Mouse (Mus musculus): ENCODE data around the gene Psme4.
A peak's percentile ranks its signal among the peaks of the same experiment; 100 is the strongest.
"Not testable (repeated sequence)": the region's sequence is repeated elsewhere in the genome, so short reads cannot be mapped to it uniquely, and the experiment has no call there.

The Psme4 gene

DNA sequence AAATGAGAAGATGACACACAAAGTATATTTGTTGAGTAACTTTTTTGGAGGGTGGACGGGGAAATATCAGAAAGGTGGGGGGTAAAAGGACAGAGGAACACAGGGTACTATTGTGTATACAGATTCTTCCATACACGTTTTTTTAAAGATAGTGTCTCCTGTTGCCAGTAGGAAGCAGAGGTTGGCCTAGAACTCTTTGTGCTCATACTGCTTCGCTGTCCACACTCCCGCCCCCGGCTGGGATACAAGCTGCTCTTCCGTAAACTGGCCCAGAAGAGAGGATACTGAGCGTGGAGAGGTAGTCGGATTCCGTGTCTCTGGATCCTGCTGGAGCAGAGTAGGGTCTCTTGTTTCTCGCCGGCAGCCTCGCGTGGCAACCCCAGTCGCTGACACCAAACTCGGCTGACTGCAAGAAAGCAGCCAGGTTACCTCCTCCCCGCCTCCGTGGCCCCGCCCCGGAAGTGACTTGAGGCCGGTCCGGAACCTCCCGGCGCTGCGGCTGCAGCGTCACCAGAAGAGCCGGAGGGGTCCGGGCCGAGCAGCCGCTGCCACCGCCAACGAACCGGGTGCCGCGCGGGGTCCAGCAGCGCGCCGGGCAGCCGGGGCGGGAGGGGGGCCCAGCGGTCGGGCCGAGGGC lies at the start of gene Psme4:
Gene Psme4 (plus strand): TSS at position 460 of the 637 bp plus-strand sequence.
- peak; percentile 96 for DNase-seq (ENCODE audit: low spot score)

DNA sequence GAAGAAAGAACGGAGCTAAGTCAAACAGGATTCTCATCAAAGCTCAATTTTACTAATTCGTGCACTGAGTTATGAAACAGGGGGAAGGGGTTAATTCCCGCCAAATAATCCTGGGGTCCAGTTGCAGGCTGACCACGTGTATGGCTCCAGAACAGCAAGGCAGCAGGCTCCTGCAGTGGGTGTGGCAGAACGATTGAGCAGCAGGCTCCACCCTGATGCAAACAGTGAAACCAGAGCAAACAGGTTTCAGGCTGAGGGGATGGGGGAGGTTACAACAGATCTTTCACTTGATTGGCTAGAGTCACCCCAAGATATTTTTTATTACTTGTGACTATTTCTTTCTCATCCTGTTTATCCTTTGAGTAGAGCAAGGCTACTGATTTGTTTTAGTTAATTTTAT lies 48.1 kb upstream of the Psme4 start:
- no peak for DNase-seq (ENCODE audit: low spot score)

DNA sequence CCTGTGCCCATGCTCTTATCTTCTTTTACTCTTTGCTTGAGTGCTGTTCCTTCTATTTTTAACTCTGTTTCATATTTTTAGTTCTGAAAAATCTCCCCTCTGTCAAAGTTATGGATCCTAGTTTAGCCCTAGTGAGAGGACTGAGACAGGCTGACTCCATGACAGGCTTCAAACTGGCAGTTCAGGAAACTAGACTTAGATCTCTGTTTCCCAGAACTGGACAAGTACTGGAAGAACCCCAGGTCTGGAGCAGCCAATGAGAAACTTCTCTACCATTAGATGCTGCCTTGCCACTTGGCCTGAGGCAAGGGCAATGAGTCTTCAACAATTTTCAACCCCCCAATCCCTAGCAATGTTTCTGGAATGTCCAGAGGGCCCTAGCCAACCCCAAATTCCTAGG lies 40.8 kb upstream of the Psme4 start:
- DNase-seq (ENCODE audit: low spot score): no peak

DNA sequence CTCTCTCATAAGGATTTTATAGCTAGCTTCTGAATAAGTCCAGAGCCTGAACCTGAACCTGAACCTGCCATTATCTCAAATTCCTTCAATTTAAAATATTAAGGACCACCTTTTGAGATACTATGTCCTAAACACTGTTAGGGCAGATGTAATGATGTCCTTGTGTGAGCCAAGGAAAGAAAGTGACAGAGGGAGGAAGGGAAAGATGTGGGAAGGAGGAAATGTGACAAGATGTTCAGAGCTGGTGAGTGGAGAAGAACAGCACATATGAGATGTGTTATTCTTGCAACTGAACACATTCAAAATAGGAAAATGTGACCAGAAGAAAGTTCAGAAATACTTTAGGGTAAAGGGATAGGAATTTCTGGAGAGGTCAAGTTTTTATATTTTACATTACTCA lies 38.1 kb upstream of the Psme4 start:
- DNase-seq (ENCODE audit: low spot score): no peak

DNA sequence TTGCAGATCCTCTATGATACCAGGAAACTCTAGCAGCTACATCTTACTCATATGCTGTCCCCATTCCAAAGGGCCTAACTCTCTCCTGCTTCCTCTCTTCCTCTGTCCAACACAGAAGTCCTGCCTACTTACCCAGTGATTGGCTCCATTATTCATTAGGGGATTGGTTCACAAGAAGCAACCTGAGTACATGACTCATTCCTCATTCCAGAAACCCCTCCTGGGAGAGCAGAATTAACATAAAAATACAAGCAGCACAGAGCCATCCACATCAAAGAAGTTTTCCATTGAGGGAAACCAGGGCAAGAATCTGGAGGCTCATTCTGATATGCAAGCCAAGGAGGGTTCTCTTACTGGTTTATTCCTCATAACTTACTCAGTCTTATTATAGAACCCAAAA lies 27.5 kb upstream of the Psme4 start:
- DNase-seq (ENCODE audit: low spot score): no peak

DNA sequence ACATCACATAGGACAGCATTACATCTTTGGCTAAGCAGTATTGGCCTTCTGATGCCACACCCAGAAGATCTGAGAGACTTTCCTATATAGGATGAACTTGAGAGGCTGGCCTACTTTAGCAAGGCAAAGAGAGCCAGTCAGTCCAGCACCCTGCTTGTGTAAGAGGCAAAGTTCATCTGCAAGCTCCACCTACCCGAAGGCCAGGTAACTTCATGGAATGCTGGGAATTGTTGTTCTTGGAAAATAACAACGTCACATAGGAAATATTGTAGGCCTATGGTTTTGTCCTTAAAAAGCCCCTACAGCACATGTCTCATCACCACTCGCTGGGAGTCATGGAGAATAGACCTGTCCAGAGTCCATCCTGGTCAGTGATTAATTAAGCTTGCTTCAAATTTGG lies 22.6 kb upstream of the Psme4 start:
- no peak for DNase-seq (ENCODE audit: low spot score)

DNA sequence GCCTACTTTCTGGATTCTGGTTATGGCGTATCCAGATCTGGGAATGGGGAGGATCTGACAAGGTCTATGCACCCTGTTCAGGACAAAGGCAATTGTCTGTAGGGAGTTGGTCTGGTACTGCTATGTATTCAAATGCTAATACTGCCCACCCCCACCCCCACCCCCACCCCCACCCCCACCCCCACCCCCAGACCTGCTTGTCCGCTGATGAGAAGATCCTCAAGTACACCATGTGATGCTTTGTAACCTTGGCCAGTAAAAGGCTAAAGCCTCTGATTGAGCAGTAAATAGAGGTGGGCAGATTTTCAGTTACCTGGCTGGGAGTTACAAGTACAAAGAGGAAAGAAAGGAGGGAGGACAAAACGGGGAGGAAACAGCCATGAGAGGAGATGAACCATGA lies 21.9 kb upstream of the Psme4 start:
- DNase-seq (ENCODE audit: low spot score): no peak

DNA sequence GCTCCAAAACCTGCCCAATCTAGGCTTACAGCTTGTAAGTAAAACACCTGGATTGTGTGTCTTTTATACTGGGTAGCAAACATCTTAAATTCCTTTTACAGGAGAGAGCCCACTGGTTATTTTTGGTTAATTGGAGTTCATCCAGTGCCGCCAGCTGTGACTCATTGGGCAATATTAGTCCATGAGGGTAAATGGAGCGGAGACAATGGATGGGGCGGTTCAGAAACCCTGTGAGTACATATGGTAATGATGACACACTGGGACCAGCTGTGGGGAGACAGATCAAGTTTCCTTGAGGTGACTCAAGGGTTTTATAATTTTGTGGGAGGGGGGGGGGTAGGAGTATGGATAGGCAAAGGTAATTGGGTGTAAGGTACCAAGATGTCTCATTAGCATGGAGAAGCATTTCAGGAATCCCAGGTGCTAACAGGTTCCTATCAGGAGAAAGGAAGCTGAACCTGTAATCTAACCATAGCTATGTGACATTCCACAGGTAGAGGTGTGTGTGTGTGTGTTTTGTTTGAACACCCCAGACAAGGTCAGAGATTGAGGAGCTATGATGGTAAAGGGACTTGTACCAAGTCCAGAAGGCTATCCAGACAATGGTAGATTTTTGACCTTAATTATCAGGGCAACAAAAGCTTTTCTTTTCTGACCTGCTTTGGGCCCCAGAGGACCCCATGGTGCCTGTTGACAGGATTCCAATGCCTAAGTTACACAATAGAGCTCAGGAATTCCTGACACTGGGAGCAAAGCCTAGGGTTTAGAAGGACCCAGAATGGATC lies 21.3 kb upstream of the Psme4 start:
- DNase-seq (ENCODE audit: low spot score): no peak

DNA sequence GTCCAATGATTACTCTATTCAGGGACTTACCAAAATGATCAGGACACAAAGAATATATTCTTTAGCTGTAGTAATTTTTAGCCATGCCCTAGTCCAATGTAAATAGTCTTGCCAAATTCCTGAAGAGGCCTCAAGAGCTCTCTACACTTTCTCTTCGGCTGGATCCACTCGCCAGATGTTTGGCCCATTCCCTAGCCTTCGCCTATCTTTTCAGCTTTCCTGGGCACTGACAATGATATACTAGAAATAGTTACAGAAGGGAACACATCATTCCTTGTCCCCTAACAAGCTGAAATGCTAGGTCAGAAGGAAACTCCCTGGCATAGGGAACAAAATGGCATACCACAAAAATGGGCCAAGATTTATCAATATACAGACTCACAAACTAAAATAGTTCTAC lies 18.6 kb upstream of the Psme4 start:
- DNase-seq (ENCODE audit: low spot score): no peak

DNA sequence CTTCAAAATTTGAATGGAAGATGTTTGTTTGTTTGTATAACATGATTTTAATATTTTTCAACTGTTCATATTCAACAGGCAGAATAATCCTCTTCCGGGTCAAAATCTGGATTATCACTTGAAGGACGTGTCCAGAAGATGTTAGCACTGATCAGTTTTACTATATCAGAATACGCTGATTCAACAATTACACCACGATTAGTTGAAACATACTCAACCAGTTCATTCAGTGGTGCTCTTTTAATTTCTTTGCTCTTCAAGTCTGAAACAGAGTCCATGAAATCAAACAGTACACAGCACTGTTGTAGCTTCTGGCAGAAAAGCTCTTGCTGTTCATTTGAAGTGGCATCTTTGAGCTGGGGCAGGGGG lies 17.1 kb upstream of the Psme4 start:
- not testable (repeated sequence) for DNase-seq (ENCODE audit: low spot score)

DNA sequence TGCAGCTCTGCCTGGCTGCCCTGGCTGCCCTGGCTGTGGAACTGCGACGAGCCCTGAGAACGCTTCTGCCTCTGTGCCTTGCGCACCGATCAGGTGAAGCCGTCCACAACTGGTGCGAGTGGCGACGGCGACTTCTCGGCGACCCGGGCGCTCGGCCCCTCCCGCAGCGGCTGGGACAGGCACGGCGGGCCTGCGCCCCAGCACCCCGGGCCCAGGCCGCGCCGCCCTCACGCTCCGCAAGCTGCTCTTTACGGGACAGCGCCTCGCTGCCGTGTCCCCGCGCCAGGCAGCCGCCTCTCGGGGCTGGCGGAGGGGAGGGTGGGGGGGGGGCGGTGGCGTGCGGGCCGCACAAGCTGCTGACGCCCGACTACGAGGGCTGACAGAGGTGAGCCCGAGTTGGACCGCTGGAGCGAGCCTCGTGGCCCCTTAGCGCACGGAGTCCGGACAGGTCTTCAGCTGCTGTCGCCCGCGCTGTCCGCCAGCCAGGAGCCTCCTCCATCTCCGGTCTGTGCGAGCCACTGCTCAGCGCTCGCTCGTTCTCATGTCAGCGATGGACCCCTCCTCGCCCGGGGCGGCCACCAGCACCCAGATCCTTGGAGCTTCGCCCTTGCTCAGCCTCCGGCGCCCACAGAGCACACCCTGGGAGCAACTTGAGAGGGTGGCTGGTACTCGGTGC lies 16.5 kb upstream of the Psme4 start:
- DNase-seq (ENCODE audit: low spot score): peak; percentile 54

DNA sequence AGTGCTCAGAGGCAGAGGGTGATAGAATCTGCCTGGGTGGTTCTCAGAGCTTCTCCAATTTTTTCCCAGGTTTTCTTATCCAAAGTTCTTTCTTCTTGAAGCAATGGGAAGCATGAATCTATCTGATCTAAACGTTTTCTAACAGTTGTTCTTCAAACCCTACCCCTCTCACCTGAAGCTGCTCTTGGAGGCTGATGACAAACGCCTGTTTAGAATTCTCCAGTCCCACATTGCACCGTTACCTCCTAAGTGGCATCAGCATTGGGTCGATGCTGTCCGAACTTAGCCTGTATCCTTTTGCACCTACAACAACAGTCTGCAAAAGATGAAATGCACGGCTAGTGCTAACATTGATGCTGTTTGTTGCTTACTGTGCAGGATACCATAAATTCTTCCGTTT lies 10.1 kb upstream of the Psme4 start:
- no peak for DNase-seq (ENCODE audit: low spot score)

DNA sequence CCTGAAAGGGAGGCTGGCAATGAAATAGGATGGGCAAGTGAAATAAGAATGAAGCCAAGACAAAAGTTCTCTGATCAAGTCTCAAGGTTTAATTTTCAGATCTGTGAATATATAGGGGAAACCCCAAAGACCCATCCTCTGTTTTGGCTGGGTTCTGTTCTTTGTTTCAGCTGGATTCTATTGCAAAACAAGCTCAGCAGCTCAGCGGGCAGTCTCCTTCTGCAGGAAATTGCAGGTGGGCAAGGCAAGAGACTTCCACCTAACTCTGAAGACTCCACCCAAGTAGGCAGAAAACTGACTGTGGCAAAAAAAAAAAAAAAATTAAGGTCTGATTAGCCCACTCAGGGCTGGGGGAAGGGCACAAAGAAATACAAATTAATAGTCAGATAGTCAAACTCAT lies 9.6 kb upstream of the Psme4 start:
- no peak for DNase-seq (ENCODE audit: low spot score)

DNA sequence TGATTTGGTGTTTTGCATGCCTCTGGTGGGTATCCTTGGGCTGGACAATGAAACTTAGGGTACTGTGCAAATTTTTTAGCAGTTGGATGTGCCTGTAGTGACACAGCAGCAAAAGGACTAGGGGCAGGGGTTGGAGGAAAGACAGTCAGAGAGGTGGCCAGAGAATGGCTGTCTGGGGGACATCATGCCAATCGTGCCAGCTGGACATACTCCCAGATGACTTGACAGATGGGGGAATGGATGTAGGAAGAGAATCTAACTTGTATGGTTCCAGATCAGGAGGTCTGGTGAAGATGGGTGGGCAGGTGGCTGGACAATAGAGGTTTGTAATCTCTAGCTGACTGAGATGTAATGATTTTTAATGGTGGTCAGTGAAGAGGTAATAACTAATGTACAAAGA lies 6.5 kb upstream of the Psme4 start:
- DNase-seq (ENCODE audit: low spot score): no peak

DNA sequence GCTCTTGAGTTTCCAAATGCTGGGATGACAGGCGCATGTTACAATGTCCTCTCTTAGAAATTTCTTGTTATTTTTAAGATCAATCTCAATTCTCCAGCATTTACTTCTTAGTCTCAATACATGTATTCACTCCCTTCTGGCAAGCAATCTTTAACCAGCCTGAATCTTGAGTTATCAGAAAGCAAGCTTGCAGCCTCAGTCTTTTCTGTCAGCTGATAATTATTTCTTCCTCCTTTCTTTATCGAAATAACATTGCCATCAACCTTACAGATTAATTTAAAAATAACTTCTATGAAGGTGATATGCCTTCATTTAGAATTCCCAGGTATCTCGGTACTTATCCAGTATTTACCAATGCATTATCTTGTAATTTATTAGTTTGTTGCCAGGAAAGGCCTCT lies 709 bp upstream of the Psme4 start:
- DNase-seq (ENCODE audit: low spot score): no peak

DNA sequence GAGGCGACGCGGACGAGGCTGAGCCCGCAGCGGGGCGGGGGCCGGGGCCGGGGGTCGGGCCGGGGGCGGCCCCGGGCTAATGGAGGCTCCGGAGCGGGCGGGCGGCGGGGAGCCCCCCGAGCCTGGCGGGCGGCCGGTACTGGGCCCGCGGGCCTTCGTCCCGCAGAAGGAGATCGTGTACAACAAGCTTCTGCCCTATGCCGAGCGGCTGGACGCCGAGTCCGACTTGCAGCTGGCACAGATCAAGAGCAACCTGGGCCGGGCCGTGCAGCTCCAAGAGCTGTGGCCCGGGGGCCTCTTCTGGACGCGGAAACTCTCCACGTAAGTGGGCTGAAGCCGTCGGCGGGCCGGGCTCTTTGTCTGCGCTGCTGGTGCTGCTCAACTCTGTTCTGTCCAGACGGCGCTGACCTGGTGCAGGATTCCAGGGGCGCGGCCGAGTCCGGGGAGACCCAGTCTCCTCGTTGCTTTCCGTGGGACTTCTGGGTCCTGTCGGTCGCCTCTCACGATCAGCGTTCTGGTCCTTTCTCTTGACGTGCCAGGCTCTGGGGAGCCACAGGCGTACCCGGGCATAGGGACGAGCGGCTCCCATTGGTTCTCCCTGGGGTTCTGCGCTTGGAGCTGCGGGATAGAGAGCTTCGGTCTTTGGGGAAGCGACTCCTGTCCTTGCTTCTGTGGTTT lies 517 bp downstream of the Psme4 start:
- DNase-seq (ENCODE audit: low spot score): peak; percentile 69

DNA sequence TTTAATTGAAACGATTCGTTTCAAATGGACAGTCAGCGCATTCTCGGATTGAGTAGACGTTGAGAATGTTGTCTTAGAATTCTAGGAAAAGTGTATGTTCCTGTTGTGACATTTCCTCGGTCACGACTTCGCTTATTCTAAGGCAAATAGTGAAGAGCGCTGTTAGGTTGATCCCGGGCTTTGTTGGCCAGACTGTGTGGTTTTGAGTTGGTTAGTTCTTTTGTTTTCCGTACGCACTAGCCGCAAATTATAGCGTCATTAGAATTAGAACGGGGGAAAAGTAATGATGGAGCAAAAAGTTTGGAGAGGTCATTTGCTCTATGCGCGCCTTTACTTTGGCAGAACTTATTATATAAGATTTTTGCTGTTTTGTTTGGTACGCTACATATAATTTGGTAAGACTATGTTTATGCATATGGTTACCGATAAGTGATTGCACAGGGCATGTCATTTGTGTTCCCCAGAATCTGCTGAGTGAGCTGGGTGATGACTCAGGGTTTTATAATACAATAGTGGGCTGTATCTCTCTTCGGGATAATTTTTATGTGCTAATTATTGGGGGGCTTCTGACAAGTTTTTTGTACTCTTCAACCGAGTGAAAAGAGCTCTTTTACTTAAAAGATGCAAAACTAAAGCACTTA lies 1.4 kb downstream of the Psme4 start:
- peak; percentile 45 for DNase-seq (ENCODE audit: low spot score)

DNA sequence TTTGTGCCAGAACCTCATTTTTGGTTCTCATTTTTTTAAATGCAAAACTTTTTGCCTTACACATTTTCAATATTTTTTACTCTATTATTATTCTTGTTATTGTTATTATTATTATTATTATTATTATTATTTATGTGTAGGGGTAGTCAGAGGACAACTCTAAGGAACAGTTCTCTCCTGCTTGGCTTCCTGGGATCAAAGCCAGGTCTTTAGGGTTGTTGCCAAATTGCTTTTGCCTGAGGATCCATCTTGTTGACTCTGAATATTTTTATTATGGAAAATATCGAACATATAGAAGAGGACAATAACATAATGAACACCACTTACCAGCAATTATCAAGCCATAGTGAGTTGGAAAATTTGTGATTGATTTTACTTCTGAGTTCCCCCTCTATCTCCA lies 3.1 kb downstream of the Psme4 start:
- DNase-seq (ENCODE audit: low spot score): no peak

DNA sequence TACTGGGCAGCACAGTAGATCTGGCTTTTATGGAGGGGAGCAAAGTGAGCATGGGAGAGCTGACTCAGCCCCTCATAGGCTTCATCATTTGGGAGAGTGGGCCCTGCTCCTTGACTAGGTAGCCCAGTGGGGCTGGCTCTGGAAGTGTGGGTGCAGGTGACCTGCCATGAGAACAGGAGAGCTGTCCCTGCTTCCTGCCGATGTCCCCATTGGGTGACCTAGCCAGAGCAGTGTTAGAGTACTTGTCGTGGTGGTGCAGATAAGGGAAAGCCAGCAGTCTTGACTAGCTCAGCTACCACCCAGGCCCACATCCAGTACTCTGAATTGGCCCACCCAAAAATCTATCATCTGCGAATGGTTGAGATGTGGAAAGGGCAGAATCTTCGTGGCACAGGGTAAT lies 6.0 kb downstream of the Psme4 start:
- DNase-seq (ENCODE audit: low spot score): no peak

DNA sequence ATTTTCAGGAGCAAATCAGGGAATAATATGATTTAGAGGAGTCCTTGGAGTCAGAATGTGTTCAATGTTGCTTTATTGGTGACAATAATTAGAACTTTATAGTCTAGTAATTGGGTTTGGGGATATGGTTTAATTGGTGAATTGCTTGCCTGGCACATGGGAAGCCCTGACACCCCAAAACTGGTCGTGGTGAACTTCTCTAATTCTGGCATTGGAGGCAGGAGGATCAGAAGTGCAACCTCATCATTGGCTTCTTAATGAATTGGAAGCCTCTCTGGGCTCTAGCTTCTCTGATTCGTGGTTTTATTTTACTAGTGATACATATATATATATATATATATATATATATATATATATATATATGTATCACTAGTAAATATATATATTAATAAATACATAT lies 9.4 kb downstream of the Psme4 start:
- DNase-seq (ENCODE audit: low spot score): no peak

DNA sequence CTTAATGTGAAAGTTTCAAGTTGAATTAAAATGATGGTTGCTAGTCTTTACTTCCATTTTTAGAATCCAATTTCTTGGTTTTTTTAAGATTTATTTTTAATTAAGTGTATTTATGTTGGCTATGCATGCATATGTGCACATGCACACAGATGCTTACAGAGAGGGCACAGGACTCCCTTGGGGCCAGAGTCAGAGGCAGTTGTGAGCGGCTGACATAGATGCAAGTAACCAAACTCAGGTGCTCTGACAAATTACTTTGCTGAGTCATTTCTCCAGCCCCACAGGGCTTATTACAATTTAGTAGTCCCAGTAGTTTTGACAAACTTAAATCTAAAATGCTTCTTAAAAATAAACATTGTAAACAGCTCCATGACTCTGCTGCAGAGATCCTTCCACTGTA lies 10.1 kb downstream of the Psme4 start:
- no peak for DNase-seq (ENCODE audit: low spot score)

DNA sequence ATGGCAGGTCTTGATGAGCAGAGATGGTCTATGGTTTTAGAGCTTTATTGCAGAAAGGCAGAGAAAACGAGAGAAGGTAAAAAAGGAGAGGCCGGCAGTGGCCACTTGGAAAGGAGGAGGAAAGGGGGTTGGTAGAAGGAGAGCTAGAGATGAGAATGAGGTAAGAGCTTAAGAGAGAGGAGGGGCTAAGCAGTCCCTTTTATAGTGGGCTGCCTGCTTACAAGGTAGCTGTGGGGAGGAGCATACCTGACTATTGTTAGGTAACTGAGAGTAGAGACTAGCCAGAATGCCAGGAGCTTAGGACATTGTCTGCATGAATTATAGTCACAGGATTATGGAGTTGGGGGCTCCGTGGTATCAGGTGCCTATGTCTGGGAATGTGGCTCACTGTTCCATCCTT lies 14.0 kb downstream of the Psme4 start:
- DNase-seq (ENCODE audit: low spot score): no peak
